Mouse (Mus musculus): ENCODE results near the gene Snrnp27. TPM values are rescaled to one million over a fixed set of nuclear protein-coding genes. Genes with fewer than 3 reads are reported as not detected.

Gene Snrnp27
- total and polyA plus RNA-seq, 2 experiments = 8.6 to 18.7 TPM

DNA sequence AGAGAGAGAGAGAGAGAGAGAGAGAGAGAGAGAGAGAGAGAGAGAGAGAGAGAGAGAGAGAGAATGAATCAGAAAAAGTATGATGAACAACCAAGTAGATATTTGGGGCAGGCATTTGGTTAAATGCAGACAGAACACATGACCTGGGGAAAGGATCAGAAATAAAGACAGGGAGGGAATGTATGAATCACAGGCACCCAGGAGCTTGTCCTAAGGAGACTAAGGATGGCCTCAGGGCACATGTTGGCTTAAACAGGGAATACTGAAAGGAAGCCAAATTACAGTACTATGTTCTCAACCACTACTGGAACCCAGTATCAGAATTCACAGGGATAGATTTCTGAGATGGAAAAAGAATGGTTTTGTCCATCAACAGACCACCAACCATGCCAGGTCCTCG lies 2.6 kb upstream of the Snrnp27 start:
- WGBS = 86% methylated on average over 1 of the region's 1 CpGs
- no peaks in the 10 kb centered on the region; the same call in 1 of the 2 replicates for H3K79me2 ChIP-seq (ENCODE audit: control insufficient read depth, insufficient read depth, low read length)
- H3K27ac ChIP-seq (replicated peaks; ENCODE audit: insufficient read depth, low read depth, low read length) = no peak overlapping the region
- no peak overlapping the region for H3K4me3 ChIP-seq (ENCODE audit: insufficient read depth, low read depth, low read length)
- DNase-seq (ENCODE audit: extremely low read depth, low read depth, low spot score) = no peak
- H3K9ac ChIP-seq (ENCODE audit: low read depth, low read length) = no peak overlapping the region
- no peaks in the 10 kb centered on the region for H3K27me3 ChIP-seq (ENCODE audit: control insufficient read depth, insufficient read depth, low read length)
- H3K36me3 ChIP-seq (ENCODE audit: control insufficient read depth, insufficient read depth, low read length) = peaks cover 7% of the 10 kb centered on the region; the same call in 1 of the 2 replicates
- TF ChIP-seq CTCF (IDR thresholded peaks at IDR 0.05; ENCODE audit: low read depth, low read length) = no peak
- TF ChIP-seq POLR2A (IDR thresholded peaks at IDR 0.05; ENCODE audit: extremely low read depth, insufficient read depth, low read length) = no peak
- peaks cover 2% of the 10 kb centered on the region; the same call in 1 of the 2 replicates for H3K4me1 ChIP-seq (ENCODE audit: control insufficient read depth, insufficient read depth, low read length)

DNA sequence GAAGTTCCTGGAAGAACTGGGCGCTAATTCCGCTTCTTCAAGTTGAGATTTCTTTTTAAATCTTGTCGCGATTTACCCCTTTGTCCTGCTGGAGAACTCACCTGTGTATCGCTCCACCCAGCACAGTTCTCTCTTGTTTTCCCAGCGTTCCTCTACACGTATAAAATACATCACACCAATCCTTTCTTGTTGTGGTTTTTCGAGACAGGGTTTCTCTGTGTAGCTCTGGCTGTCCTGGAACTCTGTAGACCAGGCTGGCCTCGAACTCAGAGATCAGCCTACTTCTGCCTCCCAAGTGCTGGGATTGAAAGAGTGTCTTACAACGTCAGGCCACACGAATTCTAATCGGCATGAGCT lies 311 bp upstream of the Snrnp27 start:
- Histone ChIP-seq H3K27ac (replicated peaks; ENCODE audit: insufficient read depth, low read depth, low read length) (peak overlapping the region; percentile 32), H3K79me2 (ENCODE audit: control insufficient read depth, insufficient read depth, low read length) (no peaks in the 10 kb centered on the region; the same call in 1 of the 2 replicates), H3K4me3 (ENCODE audit: insufficient read depth, low read depth, low read length) (peak overlapping the region; percentile 8), H3K27me3 (ENCODE audit: control insufficient read depth, insufficient read depth, low read length) (no peaks in the 10 kb centered on the region), H3K9ac (ENCODE audit: low read depth, low read length) (peak overlapping the region; percentile 25; the same call in 1 of the 2 replicates), H3K4me1 (ENCODE audit: control insufficient read depth, insufficient read depth, low read length) (peaks cover 2% of the 10 kb centered on the region; the same call in 1 of the 2 replicates), H3K36me3 (ENCODE audit: control insufficient read depth, insufficient read depth, low read length) (peaks cover 14% of the 10 kb centered on the region; the same call in 1 of the 2 replicates)
- TF ChIP-seq CTCF (IDR thresholded peaks at IDR 0.05; ENCODE audit: low read depth, low read length) (no peak), POLR2A (IDR thresholded peaks at IDR 0.05; ENCODE audit: extremely low read depth, insufficient read depth, low read length) (no peak)
- WGBS = 38% methylated on average over 12 of the region's 12 CpGs
- no peak for DNase-seq (ENCODE audit: extremely low read depth, low read depth, low spot score)

DNA sequence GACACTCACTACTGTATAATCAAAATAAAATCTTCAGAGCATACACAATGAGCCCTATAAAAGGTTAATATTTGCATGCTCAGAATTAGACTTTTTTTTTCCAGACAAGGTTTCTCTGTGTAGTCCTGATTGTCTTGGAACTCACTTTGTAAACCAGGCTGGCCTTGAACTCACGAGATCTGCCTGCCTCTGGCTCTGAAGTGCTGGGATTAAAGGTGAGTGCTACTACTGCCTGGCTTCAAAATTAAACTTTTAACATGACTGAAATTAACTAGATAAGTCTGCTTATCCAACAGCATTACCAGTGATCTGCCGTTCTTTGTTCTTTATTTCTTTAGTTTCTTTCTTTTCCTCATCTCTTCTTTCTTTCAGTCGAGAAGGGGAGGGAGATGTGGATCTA lies 3.0 kb downstream of the Snrnp27 start:
- Histone ChIP-seq H3K4me1 (ENCODE audit: control insufficient read depth, insufficient read depth, low read length) (peaks cover 2% of the 10 kb centered on the region; the same call in 1 of the 2 replicates), H3K36me3 (ENCODE audit: control insufficient read depth, insufficient read depth, low read length) (peaks cover 32% of the 10 kb centered on the region), H3K4me3 (ENCODE audit: insufficient read depth, low read depth, low read length) (no peak overlapping the region), H3K27ac (replicated peaks; ENCODE audit: insufficient read depth, low read depth, low read length) (no peak overlapping the region), H3K27me3 (ENCODE audit: control insufficient read depth, insufficient read depth, low read length) (no peaks in the 10 kb centered on the region), H3K9ac (ENCODE audit: low read depth, low read length) (no peak overlapping the region), H3K79me2 (ENCODE audit: control insufficient read depth, insufficient read depth, low read length) (no peaks in the 10 kb centered on the region; the same call in 1 of the 2 replicates)
- TF ChIP-seq POLR2A (IDR thresholded peaks at IDR 0.05; ENCODE audit: extremely low read depth, insufficient read depth, low read length) = no peak
- no peak for TF ChIP-seq CTCF (IDR thresholded peaks at IDR 0.05; ENCODE audit: low read depth, low read length)
- no peak for DNase-seq (ENCODE audit: extremely low read depth, low read depth, low spot score)
- 84% methylated on average over 3 of the region's 3 CpGs for WGBS

DNA sequence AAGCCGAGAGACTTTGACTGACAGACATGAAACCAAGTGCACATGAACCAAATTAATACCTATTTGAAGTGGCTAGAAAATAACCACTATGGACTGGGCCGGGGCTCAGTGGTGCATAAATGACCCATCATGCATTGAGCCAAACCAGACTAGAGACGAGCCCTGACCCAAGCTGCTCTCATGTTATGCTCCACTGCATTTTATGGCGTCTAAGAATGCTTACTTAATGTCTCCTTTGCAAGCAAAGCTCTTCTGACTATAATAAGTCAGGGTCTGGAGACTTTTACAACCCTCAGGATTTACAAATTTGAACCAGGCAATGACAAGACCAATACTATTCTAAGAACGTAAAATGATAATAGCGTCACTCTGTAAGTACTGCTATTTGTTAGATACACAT lies 6.0 kb downstream of the Snrnp27 start:
- no peak for DNase-seq (ENCODE audit: extremely low read depth, low read depth, low spot score)
- H3K79me2 ChIP-seq (ENCODE audit: control insufficient read depth, insufficient read depth, low read length) = no peaks in the 10 kb centered on the region; the same call in 1 of the 2 replicates

DNA sequence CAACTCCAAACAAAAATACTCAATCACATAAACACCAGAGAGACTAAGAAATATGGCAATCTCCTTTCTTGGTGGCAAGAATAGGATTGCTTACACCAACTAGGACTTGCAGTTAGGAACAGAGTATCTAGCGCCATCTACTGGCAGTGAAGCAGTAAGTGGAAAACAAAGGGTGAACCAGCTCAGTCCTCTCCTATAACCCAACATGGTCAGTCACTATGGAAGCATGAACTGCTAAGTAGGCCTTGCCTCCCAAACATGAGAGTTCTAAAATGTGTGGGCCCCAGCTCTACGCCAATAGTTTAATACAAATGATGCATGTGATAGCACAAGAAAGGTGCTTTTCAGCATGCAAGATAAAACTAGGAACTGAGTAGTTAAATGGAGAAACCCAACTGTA lies 13.4 kb downstream of the Snrnp27 start:
- Histone ChIP-seq H3K9ac (ENCODE audit: low read depth, low read length) (no peak overlapping the region), H3K27ac (replicated peaks; ENCODE audit: insufficient read depth, low read depth, low read length) (no peak overlapping the region), H3K36me3 (ENCODE audit: control insufficient read depth, insufficient read depth, low read length) (peaks cover 17% of the 10 kb centered on the region), H3K27me3 (ENCODE audit: control insufficient read depth, insufficient read depth, low read length) (no peaks in the 10 kb centered on the region), H3K4me3 (ENCODE audit: insufficient read depth, low read depth, low read length) (no peak overlapping the region), H3K79me2 (ENCODE audit: control insufficient read depth, insufficient read depth, low read length) (peaks cover 4% of the 10 kb centered on the region; the same call in 1 of the 2 replicates), H3K4me1 (ENCODE audit: control insufficient read depth, insufficient read depth, low read length) (peaks cover 8% of the 10 kb centered on the region)
- peak; percentile 82 for DNase-seq (ENCODE audit: extremely low read depth, low read depth, low spot score)
- TF ChIP-seq CTCF (IDR thresholded peaks at IDR 0.05; ENCODE audit: low read depth, low read length) = peak; percentile 64
- TF ChIP-seq POLR2A (IDR thresholded peaks at IDR 0.05; ENCODE audit: extremely low read depth, insufficient read depth, low read length) = no peak
- 22% methylated on average over 2 of the region's 2 CpGs for WGBS

More for the DNA sequence above, 6.0 kb downstream of the Snrnp27 start:
- TF ChIP-seq POLR2A (IDR thresholded peaks at IDR 0.05; ENCODE audit: extremely low read depth, insufficient read depth, low read length) (no peak), CTCF (IDR thresholded peaks at IDR 0.05; ENCODE audit: low read depth, low read length) (no peak)
- no peak overlapping the region for H3K4me3 ChIP-seq (ENCODE audit: insufficient read depth, low read depth, low read length)
- no peak overlapping the region for H3K27ac ChIP-seq (replicated peaks; ENCODE audit: insufficient read depth, low read depth, low read length)
- H3K9ac ChIP-seq (ENCODE audit: low read depth, low read length) = no peak overlapping the region
- H3K36me3 ChIP-seq (ENCODE audit: control insufficient read depth, insufficient read depth, low read length) = peaks cover 50% of the 10 kb centered on the region
- WGBS = 93% methylated on average over 6 of the region's 6 CpGs
- H3K27me3 ChIP-seq (ENCODE audit: control insufficient read depth, insufficient read depth, low read length) = no peaks in the 10 kb centered on the region
- H3K4me1 ChIP-seq (ENCODE audit: control insufficient read depth, insufficient read depth, low read length) = peaks cover 1% of the 10 kb centered on the region; the same call in 1 of the 2 replicates

DNA sequence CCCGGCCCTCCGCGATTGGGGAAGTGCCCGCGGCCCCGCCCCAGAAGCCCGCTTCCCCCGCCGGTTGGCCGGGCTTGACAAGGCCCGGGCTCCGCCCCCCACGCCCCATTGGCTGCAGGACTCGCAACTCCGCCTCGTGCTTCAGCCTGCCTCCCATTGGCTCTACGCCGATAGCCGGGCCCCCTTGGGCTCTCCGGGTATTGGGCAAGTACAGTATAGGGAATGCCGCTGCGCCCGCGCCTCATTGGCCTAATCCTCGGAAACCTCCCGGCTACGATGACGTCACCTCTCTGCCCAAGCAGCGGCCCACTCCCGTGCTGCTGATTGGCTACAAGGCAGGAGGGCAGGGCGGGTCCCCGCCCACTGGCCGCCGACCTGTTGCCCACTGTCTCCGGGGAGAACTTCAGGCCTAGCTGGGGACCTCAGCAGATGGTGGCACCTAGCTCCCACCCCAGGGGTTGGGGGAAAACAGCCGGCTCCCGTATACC lies 15.0 kb downstream of the Snrnp27 start:
- Histone ChIP-seq H3K27ac (replicated peaks; ENCODE audit: insufficient read depth, low read depth, low read length) (peak overlapping the region; percentile 81), H3K4me3 (ENCODE audit: insufficient read depth, low read depth, low read length) (peak overlapping the region; percentile 66), H3K4me1 (ENCODE audit: control insufficient read depth, insufficient read depth, low read length) (peaks cover 12% of the 10 kb centered on the region), H3K27me3 (ENCODE audit: control insufficient read depth, insufficient read depth, low read length) (no peaks in the 10 kb centered on the region), H3K9ac (ENCODE audit: low read depth, low read length) (peak overlapping the region; percentile 75), H3K36me3 (ENCODE audit: control insufficient read depth, insufficient read depth, low read length) (peaks cover 6% of the 10 kb centered on the region; the same call in 1 of the 2 replicates), H3K79me2 (ENCODE audit: control insufficient read depth, insufficient read depth, low read length) (peaks cover 4% of the 10 kb centered on the region; the same call in 1 of the 2 replicates)
- peak; percentile 98 for DNase-seq (ENCODE audit: extremely low read depth, low read depth, low spot score)
- 2% methylated on average over 37 of the region's 37 CpGs for WGBS
- TF ChIP-seq POLR2A (IDR thresholded peaks at IDR 0.05; ENCODE audit: extremely low read depth, insufficient read depth, low read length) (peak; percentile 74), CTCF (IDR thresholded peaks at IDR 0.05; ENCODE audit: low read depth, low read length) (no peak)
